Mouse (Mus musculus) midbrain, embryonic 13.5 days (tissue): ENCODE measurements at regions not wholly inside any gene's neighbourhood (a gene's known extent, or its start where the extent isn't known, plus 50 kb on each side); places are given as distances from the start of the nearest gene placed in this dataset.

Experiments
- ATAC-seq: fragments of 200-750 bp; cut with Nextera tagmentation; 2 replicates; pipeline ENCODE4 v1.8.0; 2017; ENCODE audit warnings: mild to moderate bottlenecking, moderate TSS enrichment, moderate library complexity
- H3K27ac ChIP-seq: fragments of 300-500 bp; sonication (generic); 2 replicates; pipeline ENCODE4 v1.5.1; 2015; ENCODE audit warnings: inconsistent platforms, mild to moderate bottlenecking, moderate library complexity
- H3K27me3 ChIP-seq: fragments of 300-500 bp; sonication (generic); 2 replicates; pipeline ENCODE4 v1.6.1; 2015; ENCODE audit warnings: mild to moderate bottlenecking, inconsistent platforms
- H3K36me3 ChIP-seq: fragments of 300-500 bp; sonication (generic); 2 replicates; pipeline ENCODE4 v1.6.1; 2015; ENCODE audit warnings: mild to moderate bottlenecking, inconsistent platforms
- H3K4me1 ChIP-seq: fragments of 300-500 bp; sonication (generic); replicated peaks from 2 replicates; pipeline ENCODE4 v1.6.1; 2015; ENCODE audit warnings: inconsistent platforms
- H3K4me2 ChIP-seq: fragments of 300-500 bp; sonication (generic); replicated peaks from 2 replicates; pipeline ENCODE4 v1.6.1; 2015; ENCODE audit warnings: moderate library complexity, mild to moderate bottlenecking, inconsistent platforms
- H3K4me3 ChIP-seq: fragments of 300-500 bp; sonication (generic); replicated peaks from 2 replicates; pipeline ENCODE4 v1.5.1; 2015; ENCODE audit warnings: mild to moderate bottlenecking, inconsistent platforms
- H3K9ac ChIP-seq: fragments of 300-500 bp; sonication (generic); replicated peaks from 2 replicates; pipeline ENCODE4 v1.6.1; 2015; ENCODE audit warnings: mild to moderate bottlenecking, inconsistent platforms
- H3K9me3 ChIP-seq: fragments of 300-500 bp; sonication (generic); 2 replicates; pipeline ENCODE4 v1.6.1; 2016; ENCODE audit warnings: mild to moderate bottlenecking, inconsistent platforms
- WGBS: fragments of 180-500 bp; shearing (Covaris S2); methylation state at CpG from one replicate; pipeline ENCODE4 v1.1.7; 2015; 5-methylcytosine and 5-hydroxymethylcytosine counted together

DNA sequence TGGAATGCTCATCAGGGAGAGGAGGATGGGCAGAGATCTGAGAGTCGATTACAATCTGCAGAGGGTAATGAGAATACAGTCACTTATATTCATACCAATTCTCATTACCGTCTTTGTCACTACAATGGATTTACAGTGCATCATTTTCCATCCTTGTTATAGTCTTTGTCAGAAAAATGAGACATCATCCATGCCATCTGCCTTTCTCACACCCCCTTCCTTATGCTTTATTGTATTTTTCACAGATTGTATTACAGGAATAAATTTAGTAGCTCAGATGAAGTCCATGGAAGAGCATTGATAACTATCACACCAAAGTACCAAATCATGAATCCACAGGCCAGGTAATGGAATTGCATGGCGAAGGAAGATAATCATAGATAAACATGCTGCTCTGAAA, 779.5 kb downstream of the Cenpc1 start:
- Histone ChIP-seq H3K9me3 (no peaks in the 10 kb centered on the region), H3K27ac (no peak overlapping the region), H3K36me3 (no peaks in the 10 kb centered on the region), H3K4me1 (no peaks in the 10 kb centered on the region), H3K27me3 (no peaks in the 10 kb centered on the region), H3K4me2 (no peak overlapping the region), H3K4me3 (no peak overlapping the region), H3K9ac (no peak overlapping the region)
- 79% methylated on average over 3 of the region's 3 CpGs for WGBS
- ATAC-seq, result no peak

DNA sequence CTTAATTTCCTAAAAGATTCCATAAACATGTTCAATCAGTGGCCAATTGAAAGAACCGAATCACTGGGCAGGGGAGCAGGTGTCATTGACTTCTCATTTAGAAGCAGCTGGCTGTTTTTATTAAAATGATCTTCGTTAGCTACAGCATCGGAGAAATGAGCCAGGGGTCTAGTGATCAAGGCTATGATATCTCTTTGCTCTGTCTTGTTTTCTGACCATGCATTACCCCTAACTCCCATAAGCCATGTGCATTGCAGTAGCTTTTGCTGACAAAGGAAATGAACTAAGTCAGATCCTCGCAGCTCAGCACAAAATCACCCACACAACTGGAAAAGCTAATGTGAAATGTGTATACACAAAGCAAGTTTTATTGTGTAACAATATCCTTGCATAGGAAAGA, 816.9 kb downstream of the Cenpc1 start:
- Histone ChIP-seq H3K9me3 (no peaks in the 10 kb centered on the region), H3K9ac (no peak overlapping the region), H3K4me3 (no peak overlapping the region), H3K4me2 (no peak overlapping the region), H3K4me1 (0 out of 2 replicates have a peak, but pooled peaks cover 5% of the 10 kb centered on the region), H3K36me3 (no peaks in the 10 kb centered on the region), H3K27me3 (no peaks in the 10 kb centered on the region), H3K27ac (no peak overlapping the region)
- 0 out of 2 replicates have a peak, but pooled peaks have one; percentile 43 for ATAC-seq
- WGBS, result 46% methylated on average over 4 of the region's 4 CpGs

DNA sequence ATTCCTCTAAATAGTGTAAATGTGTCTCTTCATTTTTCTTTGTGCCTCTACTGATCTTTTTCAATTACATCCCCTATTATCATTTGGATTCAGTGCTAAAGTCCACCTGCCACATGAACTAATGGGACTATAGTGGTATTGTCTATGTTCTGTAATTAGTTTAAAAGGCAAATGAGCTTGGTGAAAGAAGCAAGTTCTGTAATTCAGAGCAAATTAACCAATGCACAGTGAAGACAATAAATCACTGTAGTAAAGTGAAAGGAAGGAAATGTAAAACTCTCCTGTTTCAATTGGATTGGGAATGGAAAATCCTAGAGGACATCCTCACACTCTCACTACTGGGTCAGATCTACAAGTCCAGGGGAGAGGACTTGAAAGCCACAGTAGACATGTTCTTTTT, 823.2 kb upstream of the Epha5 start:
- Histone ChIP-seq H3K4me1 (no peaks in the 10 kb centered on the region; the same call in 1 of the 2 replicates), H3K4me2 (no peak overlapping the region), H3K9ac (no peak overlapping the region), H3K36me3 (no peaks in the 10 kb centered on the region), H3K9me3 (no peaks in the 10 kb centered on the region), H3K27ac (no peak overlapping the region), H3K4me3 (no peak overlapping the region), H3K27me3 (no peaks in the 10 kb centered on the region)
- ATAC-seq, result no peak

DNA sequence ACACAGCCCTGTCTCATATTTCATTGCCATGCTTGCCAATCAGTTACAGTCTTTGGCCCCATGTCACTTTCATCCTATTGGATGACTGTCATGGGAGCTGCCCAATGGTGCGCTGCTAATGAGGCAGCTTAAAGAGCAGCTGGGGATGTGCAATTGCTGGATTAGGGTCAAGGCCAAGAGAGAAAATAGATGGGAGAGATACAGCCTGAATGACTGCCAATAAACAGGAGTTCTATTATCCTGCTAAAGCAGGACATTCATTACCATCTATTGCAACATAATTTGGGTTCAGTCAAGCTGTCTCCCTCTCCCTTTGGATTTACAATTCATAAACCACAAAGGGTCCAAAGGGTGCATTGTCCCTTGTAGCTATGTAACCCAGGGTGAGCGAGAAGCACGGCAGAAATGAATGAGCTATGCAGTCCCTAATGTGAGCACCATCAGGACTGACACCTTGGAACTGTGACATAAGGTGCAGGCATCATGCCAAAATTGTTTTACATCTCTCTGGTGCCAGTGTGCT, 822.4 kb upstream of the Epha5 start:
- 37% methylated on average over 3 of the region's 3 CpGs for WGBS
- ATAC-seq, result peak; percentile 98

More for the DNA sequence above, 822.4 kb upstream of the Epha5 start:
- H3K36me3 ChIP-seq, result no peaks in the 10 kb centered on the region
- H3K9me3 ChIP-seq, result no peaks in the 10 kb centered on the region
- no peak overlapping the region for H3K4me3 ChIP-seq
- H3K4me2 ChIP-seq, result no peak overlapping the region
- no peak overlapping the region for H3K27ac ChIP-seq
- H3K4me1 ChIP-seq, result no peaks in the 10 kb centered on the region; the same call in 1 of the 2 replicates
- no peaks in the 10 kb centered on the region for H3K27me3 ChIP-seq
- no peak overlapping the region for H3K9ac ChIP-seq
